Mouse (Mus musculus): ENCODE data around the gene Lpin1.

DNA sequence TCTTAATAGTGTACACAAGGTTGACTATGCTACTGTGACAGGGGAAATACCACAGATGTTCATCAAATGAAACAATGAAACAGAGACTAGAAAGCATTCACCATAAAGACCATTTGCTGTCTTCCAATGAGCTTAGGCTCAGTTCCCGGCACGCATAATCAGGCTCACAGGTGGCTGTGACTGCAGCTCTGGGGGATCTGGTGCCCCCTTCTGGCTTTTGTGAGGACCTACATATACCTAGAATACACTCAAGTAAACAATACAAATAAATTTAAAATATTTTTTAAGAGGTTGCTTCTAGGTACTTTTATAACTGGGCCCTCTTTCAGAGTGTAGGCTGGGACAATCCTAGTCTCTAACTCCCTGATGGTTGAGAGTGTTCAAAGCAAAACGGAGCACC, 106.5 kb downstream of the Lpin1 start:
- TF ChIP-seq CTCF (IDR thresholded peaks at IDR 0.05; ENCODE audit: low read depth, low read length) (peak; percentile 30), POLR2A (IDR thresholded peaks at IDR 0.05; ENCODE audit: extremely low read depth, insufficient read depth, low read length) (no peak)

All from liver, adult 2 months (tissue).